Mouse (Mus musculus): ENCODE results near the gene Olfr159. TPM values are rescaled to one million over a fixed set of nuclear protein-coding genes. Genes with fewer than 3 reads are reported as not detected.
A peak's percentile ranks its signal among the peaks of the same experiment; 100 is the strongest.
"Not testable (repeated sequence)": the region's sequence is repeated elsewhere in the genome, so short reads cannot be mapped to it uniquely, and the experiment has no call there.

Olfr159 gene
- polyA plus RNA-seq (2015; fragmentation: Nextera tagmentation; extraction: Ambion mirVana) = not detected in 2 replicates

- Histone ChIP-seq H3K36me3 (no peaks in the 10 kb centered on the region), H3K4me2 (replicated peaks) (no peak within 1 kb of the TSS), H3K4me1 (replicated peaks) (no peaks in the 10 kb centered on the region), H3K9ac (no peak within 1 kb of the TSS), H3K4me3 (replicated peaks) (no peak within 1 kb of the TSS), H3K27ac (no peak within 1 kb of the TSS), H3K9me3 (no peaks in the 10 kb centered on the region), H3K27me3 (replicated peaks) (no peaks in the 10 kb centered on the region; the same call in 1 of the 2 replicates)
- WGBS = 81% methylated on average over 6 of the region's 6 CpGs
- ATAC-seq = no peak
Measured at GRCm38 (mm10) chr4:43770909-43771308, at the start of gene Olfr159. Gene Olfr159 (minus strand): TSS chr4:43771009.

DNA sequence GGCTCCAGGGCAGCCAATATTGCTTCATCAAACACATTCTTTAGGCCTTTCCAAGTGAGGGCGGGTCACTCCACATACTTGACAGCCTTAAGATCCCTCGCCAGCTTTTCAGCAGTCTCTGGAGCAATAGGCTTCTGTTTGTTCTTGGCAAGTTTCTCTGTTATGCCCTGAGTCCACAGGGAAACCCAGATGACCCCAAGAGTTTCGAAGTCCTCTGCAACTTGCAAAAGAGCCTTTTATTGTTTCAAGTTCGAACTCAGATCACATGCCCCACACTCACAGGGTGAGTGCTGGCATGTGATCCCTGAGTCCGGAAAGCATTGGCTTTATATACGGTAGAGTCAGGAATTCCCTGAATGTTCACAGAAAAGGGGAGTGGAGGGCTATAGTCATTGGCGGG is 28.1 kb upstream of the Olfr159 start:
- H3K27me3 ChIP-seq (replicated peaks) = no peaks in the 10 kb centered on the region
- no peak overlapping the region for H3K4me2 ChIP-seq (replicated peaks)
- no peaks in the 10 kb centered on the region for H3K36me3 ChIP-seq
- no peaks in the 10 kb centered on the region for H3K4me1 ChIP-seq (replicated peaks)
- H3K27ac ChIP-seq = no peak overlapping the region
- H3K4me3 ChIP-seq (replicated peaks) = no peak overlapping the region
- WGBS = 47% methylated on average over 7 of the region's 7 CpGs
- H3K9me3 ChIP-seq = no peaks in the 10 kb centered on the region
- no peak overlapping the region for H3K9ac ChIP-seq
- no peak for ATAC-seq

DNA sequence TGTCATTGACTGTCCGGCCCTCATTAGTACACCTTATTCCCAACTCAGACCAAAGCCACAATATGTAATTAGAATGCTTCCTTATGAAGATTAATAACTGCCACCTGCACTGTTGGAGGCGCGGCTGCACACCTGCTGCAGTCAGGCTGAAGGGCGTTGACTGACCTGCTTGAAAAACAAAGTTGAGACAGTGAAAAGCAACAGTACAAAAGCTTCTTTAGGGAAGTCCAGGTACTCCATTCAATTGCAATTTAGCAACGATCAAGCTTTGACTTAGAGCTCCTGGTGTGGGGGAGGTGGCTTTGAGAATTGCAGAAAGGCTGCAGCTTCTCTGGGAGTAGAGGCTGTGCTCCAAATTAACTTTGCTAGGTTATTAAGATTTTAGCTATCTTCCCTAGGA is 25.0 kb upstream of the Olfr159 start:
- not testable (repeated sequence) for H3K9me3 ChIP-seq; H3K4me3 ChIP-seq (replicated peaks); ATAC-seq; H3K9ac ChIP-seq; H3K4me2 ChIP-seq (replicated peaks); H3K27me3 ChIP-seq (replicated peaks); H3K4me1 ChIP-seq (replicated peaks); H3K36me3 ChIP-seq; H3K27ac ChIP-seq
- WGBS = 87% methylated on average over 5 of the region's 5 CpGs

GRCm38 (mm10) chr4:43795296-43795695 is 24.5 kb upstream of the Olfr159 start:
- Histone ChIP-seq H3K36me3 (no peaks in the 10 kb centered on the region), H3K9me3 (no peaks in the 10 kb centered on the region), H3K27me3 (replicated peaks) (no peaks in the 10 kb centered on the region), H3K4me3 (replicated peaks) (no peak overlapping the region), H3K4me1 (replicated peaks) (no peaks in the 10 kb centered on the region), H3K27ac (no peak overlapping the region), H3K9ac (no peak overlapping the region), H3K4me2 (replicated peaks) (no peak overlapping the region)
- 74% methylated on average over 6 of the region's 6 CpGs for WGBS
- ATAC-seq = no peak

DNA sequence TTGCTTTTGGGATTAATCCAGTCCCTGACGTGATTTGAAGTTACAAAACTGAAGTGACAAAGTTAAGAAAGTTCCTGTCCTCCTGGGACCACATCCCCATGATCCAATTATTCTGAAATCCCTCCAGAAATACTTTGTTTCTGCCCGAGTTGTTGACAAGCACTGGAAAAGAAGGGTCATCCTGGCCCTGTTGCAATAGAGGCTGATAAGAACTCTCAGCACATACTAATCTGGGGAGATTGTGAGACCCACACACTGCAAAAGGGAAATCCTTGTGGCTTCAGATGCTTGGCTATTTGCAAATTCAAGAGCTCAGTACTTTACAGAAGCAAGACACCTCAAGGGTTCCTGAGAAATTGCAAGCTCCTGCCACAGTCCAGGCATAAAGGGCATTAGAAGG is 1.5 kb upstream of the Olfr159 start:
- ATAC-seq = no peak
- 38% methylated on average over 2 of the region's 2 CpGs for WGBS

DNA sequence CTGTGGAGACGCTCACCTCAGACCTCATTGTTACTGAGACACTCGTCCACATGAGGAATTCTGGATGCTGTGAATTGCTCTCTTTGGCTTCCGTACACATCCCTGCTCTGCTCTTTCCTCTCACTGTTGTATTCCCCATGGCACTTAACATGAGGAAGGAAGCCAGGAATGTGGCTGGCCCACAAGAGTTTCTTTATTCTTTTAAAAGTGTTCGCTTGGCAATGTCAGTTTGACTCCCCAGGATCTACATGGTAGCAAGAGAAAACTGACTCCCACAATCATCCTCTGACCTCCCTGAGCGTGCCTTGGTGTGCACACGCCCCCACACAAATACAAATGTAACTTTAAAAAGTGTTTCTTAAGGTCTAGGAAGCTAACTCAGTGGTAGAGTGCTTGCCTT is 817 bp upstream of the Olfr159 start:
- H3K27me3 ChIP-seq (replicated peaks) = no peaks in the 10 kb centered on the region; the same call in 1 of the 2 replicates
- H3K4me1 ChIP-seq (replicated peaks) = no peaks in the 10 kb centered on the region
- ATAC-seq = no peak
- H3K9ac ChIP-seq = no peak overlapping the region
- no peaks in the 10 kb centered on the region for H3K36me3 ChIP-seq
- no peak overlapping the region for H3K4me2 ChIP-seq (replicated peaks)
- no peak overlapping the region for H3K4me3 ChIP-seq (replicated peaks)
- no peaks in the 10 kb centered on the region for H3K9me3 ChIP-seq
- 52% methylated on average over 6 of the region's 6 CpGs for WGBS
- no peak overlapping the region for H3K27ac ChIP-seq

More for the DNA sequence above, 1.5 kb upstream of the Olfr159 start:
- Histone ChIP-seq H3K4me3 (replicated peaks) (no peak overlapping the region), H3K36me3 (no peaks in the 10 kb centered on the region), H3K4me1 (replicated peaks) (no peaks in the 10 kb centered on the region), H3K27me3 (replicated peaks) (no peaks in the 10 kb centered on the region; the same call in 1 of the 2 replicates), H3K4me2 (replicated peaks) (no peak overlapping the region), H3K9me3 (no peaks in the 10 kb centered on the region), H3K9ac (no peak overlapping the region), H3K27ac (no peak overlapping the region)

DNA sequence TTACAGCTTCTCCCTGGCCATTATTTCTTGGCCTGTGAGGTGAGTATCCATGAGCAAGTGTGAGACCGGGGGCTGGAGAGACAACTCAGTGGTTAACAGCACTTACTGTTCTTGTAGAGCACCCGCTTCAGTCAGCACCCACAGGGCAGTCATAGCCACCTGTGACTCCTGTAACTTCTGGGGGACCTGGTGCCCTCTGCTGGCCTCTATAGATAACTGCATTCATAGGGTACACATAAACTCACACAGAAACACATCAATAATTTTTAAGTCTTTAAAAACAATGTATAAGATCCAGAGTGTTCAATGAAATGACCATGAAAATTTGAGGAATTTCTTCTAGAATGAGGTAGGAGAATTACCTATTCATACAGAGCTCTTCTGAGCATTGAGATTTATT is 1.4 kb downstream of the Olfr159 start:
- Histone ChIP-seq H3K4me2 (replicated peaks) (no peak overlapping the region), H3K36me3 (no peaks in the 10 kb centered on the region), H3K27ac (no peak overlapping the region), H3K4me3 (replicated peaks) (no peak overlapping the region), H3K9ac (no peak overlapping the region), H3K9me3 (no peaks in the 10 kb centered on the region), H3K4me1 (replicated peaks) (no peaks in the 10 kb centered on the region), H3K27me3 (replicated peaks) (no peaks in the 10 kb centered on the region; the same call in 1 of the 2 replicates)
- ATAC-seq = no peak
- WGBS = 90% methylated on average over 2 of the region's 2 CpGs

GRCm38 (mm10) chr4:43768341-43768740 is 2.5 kb downstream of the Olfr159 start:
- Histone ChIP-seq H3K4me1 (replicated peaks) (no peaks in the 10 kb centered on the region), H3K9me3 (no peaks in the 10 kb centered on the region), H3K4me3 (replicated peaks) (no peak overlapping the region), H3K27ac (no peak overlapping the region), H3K9ac (no peak overlapping the region), H3K36me3 (no peaks in the 10 kb centered on the region), H3K27me3 (replicated peaks) (no peaks in the 10 kb centered on the region; the same call in 1 of the 2 replicates), H3K4me2 (replicated peaks) (no peak overlapping the region)
- WGBS = 84% methylated on average over 5 of the region's 5 CpGs
- ATAC-seq = no peak

DNA sequence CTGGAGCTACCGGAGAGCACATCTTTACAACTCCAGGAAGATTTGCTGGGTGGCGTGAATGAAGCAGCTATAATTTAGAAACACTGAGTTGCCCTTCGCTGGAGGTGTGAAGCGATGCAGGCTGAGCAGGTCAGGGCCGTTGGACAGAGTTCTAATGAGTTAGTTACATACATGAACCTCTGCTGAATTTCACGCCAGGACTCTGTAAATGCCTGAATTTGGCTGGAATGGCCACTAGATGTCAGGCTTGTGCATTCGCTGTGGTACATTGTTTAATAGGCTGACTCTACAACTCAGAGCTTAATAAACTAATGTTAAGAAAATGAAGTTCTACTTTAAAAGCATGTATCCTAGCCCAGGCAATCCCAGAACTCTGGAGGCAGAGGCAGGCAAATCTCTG is 7.4 kb downstream of the Olfr159 start:
- Histone ChIP-seq H3K4me2 (replicated peaks) (peak overlapping the region; percentile 26; the same call in 1 of the 2 replicates), H3K4me1 (replicated peaks) (no peaks in the 10 kb centered on the region), H3K27ac (no peak overlapping the region), H3K27me3 (replicated peaks) (no peaks in the 10 kb centered on the region), H3K9me3 (no peaks in the 10 kb centered on the region), H3K36me3 (no peaks in the 10 kb centered on the region), H3K9ac (no peak overlapping the region), H3K4me3 (replicated peaks) (no peak overlapping the region)
- WGBS = 24% methylated on average over 7 of the region's 7 CpGs
- ATAC-seq = no peak

- H3K4me2 ChIP-seq (replicated peaks) = no peak overlapping the region
- no peak for ATAC-seq
- H3K27ac ChIP-seq = no peak overlapping the region
- no peaks in the 10 kb centered on the region for H3K9me3 ChIP-seq
- no peak overlapping the region for H3K9ac ChIP-seq
- WGBS = 80% methylated on average over 2 of the region's 2 CpGs
- H3K4me1 ChIP-seq (replicated peaks) = no peaks in the 10 kb centered on the region
- no peaks in the 10 kb centered on the region for H3K36me3 ChIP-seq
- no peaks in the 10 kb centered on the region for H3K27me3 ChIP-seq (replicated peaks)
- no peak overlapping the region for H3K4me3 ChIP-seq (replicated peaks)
Measured at GRCm38 (mm10) chr4:43761336-43761735, 9.5 kb downstream of the Olfr159 start.

DNA sequence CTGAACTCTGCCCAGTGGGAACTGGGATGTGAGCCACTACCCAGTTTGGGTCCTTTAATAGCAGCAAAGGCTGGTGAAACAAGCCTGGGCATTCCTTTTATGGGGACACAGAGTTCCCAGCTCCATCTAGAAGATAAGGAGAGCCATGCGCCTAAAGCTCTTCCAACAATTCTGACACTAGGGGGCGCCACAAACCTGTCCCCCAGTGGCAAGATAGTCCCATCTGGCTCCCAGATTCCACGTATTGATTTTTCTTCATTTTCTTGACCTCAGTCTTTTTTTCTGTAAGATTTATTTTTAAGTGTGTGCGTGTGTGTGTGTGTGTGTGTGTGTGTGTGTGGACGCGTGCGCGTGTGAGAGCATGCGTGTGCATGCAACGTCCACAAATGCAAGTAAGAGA is 10.3 kb downstream of the Olfr159 start:
- Histone ChIP-seq H3K4me3 (replicated peaks) (no peak overlapping the region), H3K9me3 (no peaks in the 10 kb centered on the region), H3K27me3 (replicated peaks) (no peaks in the 10 kb centered on the region), H3K4me1 (replicated peaks) (no peaks in the 10 kb centered on the region), H3K4me2 (replicated peaks) (no peak overlapping the region), H3K9ac (no peak overlapping the region), H3K36me3 (no peaks in the 10 kb centered on the region), H3K27ac (no peak overlapping the region)
- ATAC-seq = no peak
- WGBS = 77% methylated on average over 10 of the region's 10 CpGs

- 78% methylated on average over 21 of the region's 21 CpGs for WGBS
- no peaks in the 10 kb centered on the region for H3K9me3 ChIP-seq
- no peak overlapping the region for H3K4me3 ChIP-seq (replicated peaks)
- no peaks in the 10 kb centered on the region for H3K36me3 ChIP-seq
- no peak overlapping the region for H3K27ac ChIP-seq
- ATAC-seq = no peak
- no peak overlapping the region for H3K9ac ChIP-seq
- no peaks in the 10 kb centered on the region for H3K27me3 ChIP-seq (replicated peaks)
- H3K4me2 ChIP-seq (replicated peaks) = no peak overlapping the region
- no peaks in the 10 kb centered on the region for H3K4me1 ChIP-seq (replicated peaks)
Measured at GRCm38 (mm10) chr4:43759571-43760418, 11.0 kb downstream of the Olfr159 start.

DNA sequence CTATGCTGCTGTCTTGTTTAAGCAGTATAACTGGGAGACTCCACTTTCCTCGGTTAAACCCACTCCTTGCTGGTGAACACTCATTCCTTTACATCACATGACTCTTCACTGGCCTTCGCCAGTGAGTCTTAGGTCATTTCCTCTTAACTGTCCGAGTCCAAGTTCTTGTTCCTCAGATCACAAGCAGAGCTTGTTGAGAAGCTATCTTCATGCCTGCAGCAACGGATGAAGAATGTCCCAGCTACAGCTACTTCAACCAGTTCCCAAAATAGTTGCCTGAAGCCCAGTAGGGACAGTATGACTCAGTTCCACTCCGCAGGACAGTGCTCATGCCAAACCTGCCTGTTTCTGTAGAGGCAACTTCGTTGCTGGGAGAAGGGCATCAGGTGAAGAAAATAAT is 13.6 kb downstream of the Olfr159 start:
- Histone ChIP-seq H3K9me3 (no peaks in the 10 kb centered on the region), H3K4me1 (replicated peaks) (no peaks in the 10 kb centered on the region), H3K9ac (no peak overlapping the region), H3K27ac (no peak overlapping the region), H3K27me3 (replicated peaks) (no peaks in the 10 kb centered on the region), H3K4me2 (replicated peaks) (no peak overlapping the region), H3K36me3 (no peaks in the 10 kb centered on the region), H3K4me3 (replicated peaks) (no peak overlapping the region)
- 65% methylated on average over 6 of the region's 6 CpGs for WGBS
- no peak for ATAC-seq

Measured in intestine, embryonic 15.5 days (tissue).